Mouse (Mus musculus) kidney, embryonic 15.5 days (tissue): ENCODE measurements around the gene Ces1a. TPM values are rescaled to one million over a fixed set of nuclear protein-coding genes. Genes with fewer than 3 reads are reported as not detected.
A peak's percentile ranks its signal among the peaks of the same experiment; 100 is the strongest.

ENCODE experiments used
- ATAC-seq: fragments of 200-750 bp; cut with Nextera tagmentation; replicated peaks from 2 replicates; pipeline ENCODE4 v1.8.0; 2017; ENCODE audit warnings: moderate TSS enrichment; ENCODE audit not compliant: low FRiP score
- H3K27ac ChIP-seq: fragments of 300-500 bp; sonication (generic); 2 replicates; pipeline ENCODE4 v1.5.1; 2015; ENCODE audit warnings: mild to moderate bottlenecking, inconsistent platforms
- H3K27me3 ChIP-seq: fragments of 300-500 bp; sonication (generic); 2 replicates; pipeline ENCODE4 v1.6.1; 2015; ENCODE audit warnings: inconsistent platforms
- H3K36me3 ChIP-seq: fragments of 300-500 bp; sonication (generic); 2 replicates; pipeline ENCODE4 v1.6.1; 2015; ENCODE audit warnings: inconsistent platforms
- H3K4me1 ChIP-seq: fragments of 300-500 bp; sonication (generic); 2 replicates; pipeline ENCODE4 v1.6.1; 2015; ENCODE audit warnings: inconsistent platforms
- H3K4me2 ChIP-seq: fragments of 300-500 bp; sonication (generic); 2 replicates; pipeline ENCODE4 v1.6.1; 2015; ENCODE audit warnings: moderate library complexity, mild to moderate bottlenecking, inconsistent platforms
- H3K4me3 ChIP-seq: fragments of 300-500 bp; sonication (generic); replicated peaks from 2 replicates; pipeline ENCODE4 v1.5.1; 2015; ENCODE audit warnings: mild to moderate bottlenecking, inconsistent platforms
- H3K9ac ChIP-seq: fragments of 300-500 bp; sonication (generic); 2 replicates; pipeline ENCODE4 v1.6.1; 2015; ENCODE audit warnings: mild to moderate bottlenecking, inconsistent platforms
- H3K9me3 ChIP-seq: fragments of 300-500 bp; sonication (generic); replicated peaks from 2 replicates; pipeline ENCODE4 v1.6.1; 2016; ENCODE audit warnings: inconsistent platforms
- WGBS: fragments of 180-500 bp; shearing (Covaris S2); methylation state at CpG from one replicate; pipeline ENCODE4 v1.1.7; 2015; ENCODE audit warnings: mixed read lengths; 5-methylcytosine and 5-hydroxymethylcytosine counted together
- polyA plus RNA-seq: library from polyadenylated mRNA; unstranded; fragments of >200 nt; fragmentation: Nextera tagmentation; extraction: Ambion mirVana; gene quantifications from 2 replicates; pipeline ENCODE4 v1.2.1, GENCODE M21; 2015

The Ces1a gene
- not detected in 2 replicates for polyA plus RNA-seq

GRCm38 (mm10) chr8:93048092-93048491 lies at the start of gene Ces1a:
TSS of gene Ces1a (minus strand) at chr8:93048192.
- H3K9me3 ChIP-seq: no peaks in the 10 kb centered on the region
- WGBS: 74% methylated on average over 3 of the region's 3 CpGs

GRCm38 (mm10) chr8:93095376-93095775 lies 47.4 kb upstream of the Ces1a start:
- H3K4me2 ChIP-seq: no peak overlapping the region
- no peaks in the 10 kb centered on the region for H3K27me3 ChIP-seq
- 0 out of 2 replicates have a peak, but pooled peaks have one; percentile 49 for ATAC-seq
- H3K9ac ChIP-seq: no peak overlapping the region
- no peaks in the 10 kb centered on the region for H3K4me1 ChIP-seq
- no peak overlapping the region for H3K27ac ChIP-seq
- H3K36me3 ChIP-seq: no peaks in the 10 kb centered on the region
- no peak overlapping the region for H3K4me3 ChIP-seq
- no peaks in the 10 kb centered on the region for H3K9me3 ChIP-seq

More at GRCm38 (mm10) chr8:93048092-93048491, at the start of gene Ces1a:
- ATAC-seq: no peak
- Histone ChIP-seq H3K36me3 (no peaks in the 10 kb centered on the region), H3K4me1 (no peaks in the 10 kb centered on the region), H3K27ac (no peak within 1 kb of the TSS), H3K4me2 (no peak within 1 kb of the TSS), H3K9ac (no peak within 1 kb of the TSS), H3K27me3 (no peaks in the 10 kb centered on the region), H3K4me3 (no peak within 1 kb of the TSS)

- H3K9me3 ChIP-seq: no peaks in the 10 kb centered on the region
- no peaks in the 10 kb centered on the region for H3K4me1 ChIP-seq
- no peaks in the 10 kb centered on the region for H3K36me3 ChIP-seq
- no peak overlapping the region for H3K9ac ChIP-seq
- H3K27ac ChIP-seq: no peak overlapping the region
- no peak overlapping the region for H3K4me3 ChIP-seq
- 68% methylated on average over 1 of the region's 1 CpGs for WGBS
- ATAC-seq: no peak
- no peaks in the 10 kb centered on the region for H3K27me3 ChIP-seq
- no peak overlapping the region for H3K4me2 ChIP-seq
These were observed 43.3 kb upstream of the Ces1a start for GRCm38 (mm10) chr8:93091324-93091723.

- H3K27ac ChIP-seq: no peak overlapping the region
- no peak overlapping the region for H3K9ac ChIP-seq
- ATAC-seq: peak; percentile 89
- peak overlapping the region; percentile 36 for H3K4me2 ChIP-seq
- WGBS: 5% methylated on average over 2 of the region's 2 CpGs
- H3K9me3 ChIP-seq: no peaks in the 10 kb centered on the region
- no peaks in the 10 kb centered on the region for H3K27me3 ChIP-seq
- no peaks in the 10 kb centered on the region for H3K4me1 ChIP-seq
- no peak overlapping the region for H3K4me3 ChIP-seq
- no peaks in the 10 kb centered on the region for H3K36me3 ChIP-seq
These were observed 40.7 kb upstream of the Ces1a start for GRCm38 (mm10) chr8:93088686-93089122.

GRCm38 (mm10) chr8:93088193-93088592 lies 40.2 kb upstream of the Ces1a start:
- H3K4me2 ChIP-seq: peak overlapping the region; percentile 36
- H3K36me3 ChIP-seq: no peaks in the 10 kb centered on the region
- ATAC-seq: peak; percentile 54
- no peak overlapping the region for H3K9ac ChIP-seq
- H3K27ac ChIP-seq: no peak overlapping the region
- H3K4me3 ChIP-seq: 0 out of 2 replicates have a peak overlapping the region, but pooled peaks have one; percentile 13
- no peaks in the 10 kb centered on the region for H3K27me3 ChIP-seq
- WGBS: 19% methylated on average over 7 of the region's 7 CpGs
- H3K4me1 ChIP-seq: no peaks in the 10 kb centered on the region
- no peaks in the 10 kb centered on the region for H3K9me3 ChIP-seq

- Histone ChIP-seq H3K4me3 (no peak within 1 kb of the TSS), H3K27me3 (no peaks in the 10 kb centered on the region), H3K27ac (no peak within 1 kb of the TSS), H3K4me1 (no peaks in the 10 kb centered on the region), H3K36me3 (no peaks in the 10 kb centered on the region), H3K9ac (no peak within 1 kb of the TSS), H3K4me2 (no peak within 1 kb of the TSS), H3K9me3 (no peaks in the 10 kb centered on the region)
- WGBS: 75% methylated on average over 2 of the region's 2 CpGs
- no peak for ATAC-seq
These were observed 31.9 kb upstream of the Ces1a start, which contains the start of gene Ces1b for GRCm38 (mm10) chr8:93079887-93080286. TSS of gene Ces1b (minus strand) at chr8:93080017.

- no peak for ATAC-seq
- H3K4me1 ChIP-seq: no peaks in the 10 kb centered on the region
- 92% methylated on average over 4 of the region's 4 CpGs for WGBS
- no peak overlapping the region for H3K4me2 ChIP-seq
- H3K4me3 ChIP-seq: no peak overlapping the region
- no peaks in the 10 kb centered on the region for H3K9me3 ChIP-seq
- no peaks in the 10 kb centered on the region for H3K27me3 ChIP-seq
- H3K36me3 ChIP-seq: no peaks in the 10 kb centered on the region
- H3K27ac ChIP-seq: no peak overlapping the region
- H3K9ac ChIP-seq: no peak overlapping the region
These were observed 27.3 kb upstream of the Ces1a start for GRCm38 (mm10) chr8:93075251-93075650.

- Histone ChIP-seq H3K4me1 (no peaks in the 10 kb centered on the region), H3K9me3 (no peaks in the 10 kb centered on the region), H3K4me3 (no peak overlapping the region), H3K9ac (no peak overlapping the region), H3K27ac (no peak overlapping the region), H3K36me3 (no peaks in the 10 kb centered on the region), H3K27me3 (0 out of 2 replicates have a peak, but pooled peaks cover 5% of the 10 kb centered on the region), H3K4me2 (no peak overlapping the region)
- no peak for ATAC-seq
- WGBS: 57% methylated on average over 3 of the region's 3 CpGs
These were observed 15.6 kb upstream of the Ces1a start for GRCm38 (mm10) chr8:93063416-93064117.

GRCm38 (mm10) chr8:93059185-93059584 lies 11.2 kb upstream of the Ces1a start:
- 16% methylated on average over 2 of the region's 2 CpGs for WGBS
- Histone ChIP-seq H3K27me3 (0 out of 2 replicates have a peak, but pooled peaks cover 7% of the 10 kb centered on the region), H3K36me3 (no peaks in the 10 kb centered on the region), H3K4me1 (no peaks in the 10 kb centered on the region), H3K9me3 (no peaks in the 10 kb centered on the region), H3K4me3 (no peak overlapping the region), H3K4me2 (no peak overlapping the region), H3K9ac (no peak overlapping the region), H3K27ac (no peak overlapping the region)
- 0 out of 2 replicates have a peak, but pooled peaks have one; percentile 46 for ATAC-seq

GRCm38 (mm10) chr8:93055238-93055637 lies 7.2 kb upstream of the Ces1a start:
- no peak for ATAC-seq
- H3K4me2 ChIP-seq: no peak overlapping the region
- no peaks in the 10 kb centered on the region for H3K9me3 ChIP-seq
- H3K27ac ChIP-seq: no peak overlapping the region
- WGBS: 52% methylated on average over 2 of the region's 2 CpGs
- H3K27me3 ChIP-seq: 0 out of 2 replicates have a peak, but pooled peaks cover 7% of the 10 kb centered on the region
- H3K4me3 ChIP-seq: no peak overlapping the region
- no peak overlapping the region for H3K9ac ChIP-seq
- no peaks in the 10 kb centered on the region for H3K4me1 ChIP-seq
- no peaks in the 10 kb centered on the region for H3K36me3 ChIP-seq

GRCm38 (mm10) chr8:93048510-93049416 lies 771 bp upstream of the Ces1a start:
- Histone ChIP-seq H3K36me3 (no peaks in the 10 kb centered on the region), H3K4me1 (no peaks in the 10 kb centered on the region), H3K4me2 (no peak overlapping the region), H3K9ac (no peak overlapping the region), H3K4me3 (no peak overlapping the region), H3K27ac (no peak overlapping the region), H3K27me3 (no peaks in the 10 kb centered on the region), H3K9me3 (no peaks in the 10 kb centered on the region)
- 53% methylated on average over 4 of the region's 4 CpGs for WGBS
- no peak for ATAC-seq

- Histone ChIP-seq H3K27ac (no peak overlapping the region), H3K36me3 (no peaks in the 10 kb centered on the region), H3K4me3 (no peak overlapping the region), H3K4me1 (no peaks in the 10 kb centered on the region), H3K9ac (no peak overlapping the region), H3K4me2 (no peak overlapping the region), H3K9me3 (no peaks in the 10 kb centered on the region), H3K27me3 (no peaks in the 10 kb centered on the region)
- ATAC-seq: no peak
- WGBS: 44% methylated on average over 1 of the region's 1 CpGs
These were observed 4.9 kb downstream of the Ces1a start for GRCm38 (mm10) chr8:93043083-93043482.
